Mouse (Mus musculus): ENCODE data around the gene Lingo1.

GRCm38 (mm10) chr9:56766629-56767357, 29.5 kb downstream of the Lingo1 start:
- TF ChIP-seq CTCF (IDR thresholded peaks at IDR 0.05; ENCODE audit: low read depth, low read length) (no peak), POLR2A (IDR thresholded peaks at IDR 0.05; ENCODE audit: borderline replicate concordance, low read depth, low read length) (no peak)

All from bone marrow macrophage, adult 2 months (primary cell).